Mouse (Mus musculus): ENCODE results near the gene Nhlrc2. TPM values are rescaled to one million over a fixed set of nuclear protein-coding genes. Genes with fewer than 3 reads are reported as not detected.
"Not testable (repeated sequence)": the region's sequence is repeated elsewhere in the genome, so short reads cannot be mapped to it uniquely, and the experiment has no call there.

Gene Nhlrc2
- total RNA-seq (2021), result 10 to 100 TPM; 10.9 to 12.2 TPM
- long read RNA-seq, experiment 1, full-length matches to known transcripts, result 2 of 5 reads
- long read RNA-seq, experiment 1, partial matches to known transcripts, result 1 of 5 reads
- long read RNA-seq, experiment 1, other reads (novel, unspliced or antisense), result 2 of 5 reads
- long read RNA-seq, experiment 2, partial matches to known transcripts, result 2 of 5 reads
- long read RNA-seq, experiment 2, other reads (novel, unspliced or antisense), result 3 of 5 reads

DNA sequence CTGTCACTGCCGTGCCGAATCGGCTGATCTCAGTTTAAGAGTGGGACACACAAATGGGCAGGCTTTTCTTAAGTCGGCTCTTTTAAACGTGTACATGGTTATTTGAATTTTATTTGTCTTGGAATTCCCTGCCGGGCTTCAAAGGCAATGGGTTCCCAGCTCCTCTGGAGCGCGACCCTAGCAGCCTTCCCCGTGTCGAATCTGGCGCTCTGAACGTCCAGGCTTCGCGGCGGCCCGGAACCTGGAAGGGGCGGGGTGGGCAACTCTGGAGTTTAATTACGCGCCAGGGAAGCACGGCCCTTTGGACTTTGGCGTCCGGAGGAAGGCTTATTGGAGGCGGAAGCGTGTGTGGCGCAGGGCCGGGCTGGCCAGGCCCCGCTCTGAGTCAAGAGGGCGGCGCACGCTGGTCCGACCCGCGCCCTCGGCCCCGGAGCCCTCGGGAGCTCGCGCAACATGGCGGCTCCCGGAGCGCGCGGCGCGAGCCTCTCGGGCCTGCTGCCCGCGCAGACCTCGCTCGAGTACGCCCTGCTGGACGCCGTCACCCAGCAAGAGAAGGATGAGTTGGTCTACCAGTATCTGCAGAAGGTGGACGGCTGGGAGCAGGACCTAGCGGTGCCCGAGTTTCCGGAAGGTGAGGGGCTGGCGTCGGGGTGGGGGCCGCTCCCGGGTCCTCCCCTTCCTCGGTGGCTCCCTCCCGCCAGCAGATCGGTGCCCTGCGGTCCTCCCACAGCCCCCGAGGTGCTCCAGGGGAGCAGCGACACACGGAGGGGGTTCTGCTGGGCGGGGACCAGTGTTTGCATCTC, at the start of gene Nhlrc2:
Gene Nhlrc2, plus strand, starts transcription at position 32 of the 803 bp plus-strand sequence.
- peak; percentile 60 to 72 for DNase-seq (ENCODE audit: low spot score in 2 of 2)
- intact Hi-C loops (cut with DNase I), result no loop called here

DNA sequence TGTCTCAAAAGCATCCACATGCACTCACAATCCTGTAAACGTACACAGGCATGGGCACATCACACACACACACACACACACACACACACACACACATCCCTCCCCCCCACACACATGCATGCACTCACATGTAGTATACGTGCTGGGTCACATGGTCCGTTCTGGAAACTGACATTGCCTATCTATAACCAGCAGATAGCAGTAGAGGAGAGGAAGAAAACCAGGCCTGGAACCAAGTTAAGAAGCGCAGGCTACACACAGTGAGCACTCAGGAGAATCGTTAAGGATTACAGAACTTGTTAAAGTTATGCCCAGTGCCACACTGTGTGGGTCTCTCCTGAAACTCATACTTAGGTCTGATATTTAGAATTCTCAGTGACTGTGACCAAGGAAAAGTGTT, 45.0 kb upstream of the Nhlrc2 start:
- intact Hi-C loops (cut with DNase I); DNase-seq (ENCODE audit: low spot score in 2 of 2): not testable (repeated sequence)

GRCm38 (mm10) chr19:56503525-56503924, 44.5 kb upstream of the Nhlrc2 start:
- DNase-seq (ENCODE audit: low spot score in 2 of 2); intact Hi-C loops (cut with DNase I): not testable (repeated sequence)

GRCm38 (mm10) chr19:56511207-56511606, 36.9 kb upstream of the Nhlrc2 start:
- DNase-seq (ENCODE audit: low spot score in 2 of 2); intact Hi-C loops (cut with DNase I): not testable (repeated sequence)

- DNase-seq (ENCODE audit: low spot score in 2 of 2); intact Hi-C loops (cut with DNase I): not testable (repeated sequence)
Measured at GRCm38 (mm10) chr19:56513527-56513926, 34.5 kb upstream of the Nhlrc2 start.

GRCm38 (mm10) chr19:56519408-56519807, 28.7 kb upstream of the Nhlrc2 start:
- intact Hi-C loops (cut with DNase I); DNase-seq (ENCODE audit: low spot score in 2 of 2): not testable (repeated sequence)

- DNase-seq (ENCODE audit: low spot score in 2 of 2); intact Hi-C loops (cut with DNase I): not testable (repeated sequence)
Measured at GRCm38 (mm10) chr19:56530529-56530928, 17.5 kb upstream of the Nhlrc2 start.

DNA sequence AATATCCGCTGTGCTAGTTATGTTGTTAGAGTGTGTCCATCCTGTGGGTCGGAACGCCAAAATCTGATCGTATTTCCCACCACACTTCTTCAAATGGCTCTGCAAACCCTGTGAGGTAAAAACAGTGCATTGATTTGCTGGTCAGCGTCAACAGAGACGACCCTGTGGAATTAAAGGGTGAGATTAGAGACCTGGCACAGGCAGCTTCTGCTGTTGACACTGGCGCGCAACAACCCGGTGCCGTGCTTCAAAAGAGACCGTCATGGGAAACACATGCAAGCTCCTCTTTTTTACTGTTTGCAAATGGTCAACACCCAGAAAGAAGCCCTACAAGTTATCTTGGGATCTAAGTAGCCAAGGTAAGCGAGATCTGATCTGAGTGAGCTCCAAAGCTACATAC, 16.8 kb upstream of the Nhlrc2 start:
- no peak for DNase-seq (ENCODE audit: low spot score in 2 of 2)
- intact Hi-C loops (cut with DNase I), result no loop called here

DNA sequence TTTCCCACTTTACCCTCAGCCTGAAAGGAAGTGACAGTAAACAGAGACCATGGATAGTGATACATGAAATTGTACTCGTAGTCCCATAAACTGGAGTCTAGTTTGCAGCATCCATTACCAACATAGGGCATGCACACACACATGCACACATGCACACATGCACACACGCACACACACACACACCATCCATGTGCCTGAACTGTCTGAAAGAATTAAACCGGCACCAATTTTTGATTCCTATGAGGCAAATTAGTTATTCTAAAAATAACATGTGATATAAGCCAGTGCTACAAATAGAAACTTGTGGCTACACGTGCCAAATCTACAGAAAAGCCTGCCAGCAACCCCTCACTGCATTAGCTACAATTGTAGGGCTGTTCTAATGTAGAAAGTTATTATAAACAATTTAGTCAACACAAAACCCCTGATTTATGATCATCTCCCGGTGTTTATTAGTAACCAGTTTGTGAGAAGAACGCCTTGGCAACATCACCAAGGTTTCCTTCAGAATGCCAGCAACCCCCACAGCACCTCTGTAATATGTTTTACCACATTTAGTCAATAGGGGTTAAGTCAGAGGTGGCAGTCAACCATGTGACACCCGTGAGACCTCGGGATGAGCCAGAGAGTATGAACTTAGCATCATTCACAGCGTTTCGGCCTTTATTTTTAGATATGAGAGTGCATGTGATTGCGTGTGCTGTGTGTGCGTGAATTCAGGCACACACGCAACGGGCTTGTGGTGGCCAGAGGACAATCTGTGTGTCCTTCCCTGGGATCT, 14.6 kb upstream of the Nhlrc2 start:
- intact Hi-C loops (cut with DNase I), result no loop called here
- DNase-seq (ENCODE audit: low spot score in 2 of 2), result peak in 1 of 2 experiments; percentile 28

GRCm38 (mm10) chr19:56534337-56534736, 13.7 kb upstream of the Nhlrc2 start:
- intact Hi-C loops (cut with DNase I), result no loop called here
- no peak for DNase-seq (ENCODE audit: low spot score in 2 of 2)

DNA sequence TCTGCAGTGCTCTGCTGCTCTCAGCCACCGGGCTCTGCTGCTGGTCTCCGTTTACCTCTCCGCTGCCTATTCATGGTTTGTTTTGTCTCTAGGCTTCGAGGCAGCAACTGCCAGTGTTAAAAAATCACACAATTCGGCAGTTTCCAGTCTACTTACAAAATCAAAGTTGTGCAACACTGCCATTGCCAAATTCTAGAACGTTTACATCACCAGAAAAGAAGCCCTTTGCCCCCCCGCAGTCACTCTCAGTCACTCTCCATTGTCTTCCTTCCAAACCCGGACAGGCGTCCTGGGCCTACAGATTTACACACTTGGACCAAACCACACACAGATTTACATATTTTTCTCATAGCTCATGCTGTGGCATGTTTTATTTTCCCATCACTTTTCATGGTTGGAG, 13.0 kb upstream of the Nhlrc2 start:
- no peak for DNase-seq (ENCODE audit: low spot score in 2 of 2)
- intact Hi-C loops (cut with DNase I), result no loop called here

DNA sequence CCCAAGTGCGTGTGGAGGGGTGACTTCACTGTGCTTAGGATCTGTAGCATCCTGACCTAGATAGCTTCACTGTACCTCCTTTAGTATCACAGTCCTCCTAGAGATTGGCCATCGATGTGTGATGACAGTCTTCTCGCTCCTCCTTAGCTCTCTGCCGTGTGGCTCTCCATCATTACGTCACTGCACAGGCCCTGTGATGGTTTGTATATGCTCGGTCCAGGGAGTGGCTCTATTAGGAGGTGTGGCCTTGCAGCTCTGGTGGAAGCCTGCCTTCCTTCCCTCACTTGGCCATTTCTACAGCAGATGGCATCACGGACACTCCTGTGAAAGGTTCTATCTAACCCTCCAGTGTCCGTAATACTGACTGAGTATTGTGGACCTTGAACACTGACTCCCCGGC, 12.3 kb upstream of the Nhlrc2 start:
- no peak for DNase-seq (ENCODE audit: low spot score in 2 of 2)
- intact Hi-C loops (cut with DNase I), result no loop called here

GRCm38 (mm10) chr19:56543320-56543719, 4.7 kb upstream of the Nhlrc2 start:
- intact Hi-C loops (cut with DNase I), result no loop called here
- DNase-seq (ENCODE audit: low spot score in 2 of 2), result no peak

DNA sequence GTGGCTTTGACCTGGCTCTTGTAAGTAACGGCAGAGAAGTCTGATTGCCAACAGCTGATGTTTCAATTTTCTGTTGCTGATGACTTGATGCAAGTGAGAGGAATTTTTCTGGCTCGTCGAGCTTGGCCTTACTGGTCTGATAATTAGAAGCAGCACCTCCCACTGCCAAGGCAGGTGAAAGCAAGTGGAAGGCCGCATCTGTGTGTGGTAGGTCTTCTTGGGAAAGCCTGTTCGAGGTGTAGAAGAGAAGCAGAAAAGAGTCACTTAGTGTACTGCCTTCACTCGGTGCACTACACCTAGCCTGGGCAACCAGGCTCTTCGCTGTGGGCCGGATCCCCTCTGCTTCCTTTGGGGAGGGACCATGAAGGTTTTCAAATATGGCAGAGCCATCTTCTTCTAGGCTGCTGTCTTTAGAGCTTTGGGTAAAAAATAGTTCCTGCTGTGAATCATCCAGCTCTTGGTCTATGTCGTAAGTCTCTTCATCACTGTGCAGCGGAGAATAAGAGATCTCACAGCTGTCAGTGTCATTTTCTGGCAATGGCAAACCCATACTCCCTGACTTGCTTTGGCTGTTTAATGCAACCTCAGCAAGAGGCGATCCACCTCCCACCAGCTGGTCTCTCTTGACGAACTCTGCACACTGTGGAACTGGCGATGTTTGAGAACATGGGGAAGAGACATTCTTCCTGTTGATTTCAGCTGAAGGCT, 3.2 kb upstream of the Nhlrc2 start:
- no peak for DNase-seq (ENCODE audit: low spot score in 2 of 2)
- intact Hi-C loops (cut with DNase I), result no loop called here

GRCm38 (mm10) chr19:56546031-56546430, 2.0 kb upstream of the Nhlrc2 start:
- intact Hi-C loops (cut with DNase I), result no loop called here
- no peak for DNase-seq (ENCODE audit: low spot score in 2 of 2)

GRCm38 (mm10) chr19:56547456-56548229, 418 bp upstream of the Nhlrc2 start, which contains the start of gene Dclre1a:
TSS of gene Dclre1a (minus strand) at chr19:56548222.
- intact Hi-C loops (cut with DNase I), result no loop called here

DNA sequence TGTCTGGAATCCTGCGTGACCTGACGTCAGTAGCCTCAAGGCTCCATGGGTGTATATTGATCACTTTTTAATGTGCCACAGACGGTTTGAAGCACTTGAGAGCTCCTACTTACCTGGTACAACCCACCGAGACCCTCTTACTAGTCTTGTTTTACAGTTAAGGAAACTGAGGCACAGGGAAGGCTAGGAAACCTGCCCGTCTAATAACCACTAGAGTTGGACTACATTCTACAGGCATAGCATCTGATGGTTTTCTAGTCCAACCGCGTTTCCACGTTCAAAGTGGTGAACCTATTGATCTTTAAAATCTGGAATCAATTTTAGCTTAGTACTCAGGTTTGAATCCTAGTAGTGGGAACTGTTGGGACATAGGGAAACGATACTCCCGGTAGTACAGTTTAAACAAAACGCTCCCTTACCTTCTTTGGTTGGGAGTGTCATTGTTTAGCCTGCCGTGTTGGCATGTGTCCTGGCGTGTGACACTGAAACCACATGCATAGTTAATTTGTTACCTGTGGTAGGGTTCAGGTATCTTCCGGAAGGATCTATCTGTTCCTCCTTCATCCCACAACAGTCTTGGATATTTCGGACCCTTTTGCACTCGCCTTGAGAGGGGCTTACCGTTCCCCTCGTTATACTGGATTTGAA, 1.1 kb downstream of the Nhlrc2 start:
- intact Hi-C loops (cut with DNase I), result no loop called here
- peak in 1 of 2 experiments; percentile 18 for DNase-seq (ENCODE audit: low spot score in 2 of 2)

More at GRCm38 (mm10) chr19:56547456-56548229, 418 bp upstream of the Nhlrc2 start, which contains the start of gene Dclre1a:
- DNase-seq (ENCODE audit: low spot score in 2 of 2), result peak; percentile 36 to 62

- no peak for DNase-seq (ENCODE audit: low spot score in 2 of 2)
- intact Hi-C loops (cut with DNase I), result no loop called here
Measured at GRCm38 (mm10) chr19:56553177-56553576, 5.1 kb downstream of the Nhlrc2 start.
